Mouse (Mus musculus): ENCODE data around the gene Heg1. TPM values are rescaled to one million over a fixed set of nuclear protein-coding genes. Genes with fewer than 3 reads are reported as not detected.

The Heg1 gene
- total RNA-seq, 2 experiments from 2014 or later = 46.0 to 47.0 TPM

- no peak for DNase-seq
Observed at GRCm38 (mm10) chr16:33770778-33771454, 86.7 kb downstream of the Heg1 start.

GRCm38 (mm10) chr16:33772809-33773208, 88.6 kb downstream of the Heg1 start:
- DNase-seq = no peak

DNA sequence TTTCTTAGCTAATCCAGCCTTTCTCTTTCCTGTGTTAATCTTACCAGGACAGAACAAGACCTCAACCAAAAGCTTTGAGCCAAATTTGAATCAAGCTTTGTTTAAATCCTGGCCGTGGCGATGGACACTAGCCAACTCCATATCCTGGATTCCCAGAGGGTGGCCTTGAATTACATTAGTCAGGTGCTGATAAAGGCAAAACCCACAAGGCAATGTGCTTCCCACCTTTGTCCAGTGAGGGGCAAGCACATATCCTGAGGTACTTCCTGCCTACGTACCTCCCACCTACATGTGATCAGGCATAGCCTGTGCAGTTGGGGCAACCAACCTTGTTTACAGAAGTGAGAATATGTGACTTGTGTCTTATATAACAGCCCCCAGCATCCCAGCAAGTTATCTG, 90.8 kb downstream of the Heg1 start:
- DNase-seq = no peak

DNA sequence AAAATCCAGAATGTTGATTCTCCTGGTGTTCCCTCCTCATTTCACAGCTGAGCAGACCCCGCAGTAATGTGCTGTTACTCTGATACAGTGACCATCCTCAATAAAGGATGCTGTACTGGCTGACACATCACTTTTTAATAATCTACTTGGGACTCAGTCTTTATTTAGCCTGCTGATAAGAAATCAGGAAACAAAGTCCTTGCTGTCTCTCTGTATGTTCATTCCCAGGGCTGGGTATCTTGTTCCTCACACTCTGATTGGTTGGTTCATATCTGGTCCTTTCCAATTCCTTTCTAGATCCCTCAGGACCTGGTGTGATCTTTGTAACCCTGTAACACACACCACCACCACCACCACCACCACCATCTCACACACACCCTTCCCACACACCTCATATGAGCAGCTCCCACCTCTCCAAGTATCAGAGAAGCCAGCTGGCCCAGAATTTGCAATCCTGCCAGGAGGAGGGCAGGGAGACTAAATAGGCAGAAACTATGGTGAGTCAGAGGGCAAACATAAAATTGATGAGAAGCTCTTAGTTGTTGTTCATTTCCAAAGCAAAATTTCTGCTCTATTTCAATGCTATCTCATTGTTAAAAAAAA, 91.7 kb downstream of the Heg1 start:
- no peak for DNase-seq

- DNase-seq = no peak
Observed at GRCm38 (mm10) chr16:33776766-33777529, 92.8 kb downstream of the Heg1 start.

- no peak for DNase-seq
Observed at GRCm38 (mm10) chr16:33777607-33778006, 93.4 kb downstream of the Heg1 start.

DNA sequence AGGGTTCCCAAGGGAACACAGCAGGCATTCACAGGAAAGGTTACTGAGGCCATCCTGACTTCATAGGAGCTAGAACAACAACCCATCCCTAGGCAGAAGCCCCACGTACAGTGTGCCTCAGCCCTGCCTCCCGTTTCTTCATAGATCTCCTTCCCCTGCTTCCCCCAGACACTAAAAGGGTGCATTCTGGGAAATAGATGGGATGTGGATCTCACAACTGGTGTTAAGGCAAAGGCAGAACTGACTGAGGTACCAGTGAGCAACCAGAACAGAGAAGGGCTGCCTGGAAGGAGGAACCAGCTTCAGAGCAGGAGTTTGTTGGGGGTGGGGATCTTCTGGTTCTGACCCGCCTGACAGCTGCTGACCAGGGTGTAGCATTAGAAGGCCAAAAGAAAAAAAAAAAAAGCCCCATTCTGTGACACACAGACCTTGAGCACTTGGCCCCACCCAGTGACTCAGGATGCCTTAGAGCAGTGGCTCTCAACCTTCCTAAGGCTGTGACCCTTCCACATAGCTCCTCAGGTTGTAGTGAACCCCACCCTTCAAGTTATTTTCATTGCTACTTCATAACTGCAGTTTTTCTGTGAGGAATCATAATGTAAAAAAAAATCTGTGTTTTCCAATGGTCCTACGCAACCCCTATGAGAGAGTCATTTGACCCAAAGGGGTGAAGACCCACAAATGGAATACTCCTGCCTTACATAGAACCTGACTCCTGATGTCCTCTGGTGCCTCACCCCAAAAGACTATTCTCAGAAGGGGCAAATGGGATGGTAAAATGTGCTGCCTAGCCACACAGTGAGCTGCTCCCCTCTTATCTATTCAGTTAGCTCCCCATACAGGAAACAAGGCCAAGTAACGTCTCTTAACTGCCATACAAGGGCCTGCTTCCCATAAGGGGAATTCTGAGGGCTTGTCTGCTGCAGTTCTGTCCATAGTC, 97.9 kb downstream of the Heg1 start:
- DNase-seq = no peak

DNA sequence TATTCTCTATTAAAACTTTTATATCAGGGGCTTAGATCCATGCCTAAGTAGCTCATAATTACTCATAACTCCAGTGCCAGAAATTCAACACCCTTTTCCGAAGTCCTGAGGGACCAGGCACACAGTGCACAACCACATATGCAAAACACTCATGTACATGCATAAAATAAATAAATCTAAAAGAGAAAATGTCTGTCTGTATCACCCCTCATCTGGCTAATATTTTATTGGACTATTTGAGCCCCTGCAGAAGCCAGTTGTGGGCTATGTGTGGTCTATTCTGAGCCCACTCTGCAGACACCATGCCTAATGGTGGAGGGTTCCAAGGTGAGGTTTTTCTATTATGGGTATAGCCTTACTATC, 98.5 kb downstream of the Heg1 start:
- no peak for DNase-seq

- DNase-seq = no peak
Observed at GRCm38 (mm10) chr16:33784547-33784946, 100.4 kb downstream of the Heg1 start.

DNA sequence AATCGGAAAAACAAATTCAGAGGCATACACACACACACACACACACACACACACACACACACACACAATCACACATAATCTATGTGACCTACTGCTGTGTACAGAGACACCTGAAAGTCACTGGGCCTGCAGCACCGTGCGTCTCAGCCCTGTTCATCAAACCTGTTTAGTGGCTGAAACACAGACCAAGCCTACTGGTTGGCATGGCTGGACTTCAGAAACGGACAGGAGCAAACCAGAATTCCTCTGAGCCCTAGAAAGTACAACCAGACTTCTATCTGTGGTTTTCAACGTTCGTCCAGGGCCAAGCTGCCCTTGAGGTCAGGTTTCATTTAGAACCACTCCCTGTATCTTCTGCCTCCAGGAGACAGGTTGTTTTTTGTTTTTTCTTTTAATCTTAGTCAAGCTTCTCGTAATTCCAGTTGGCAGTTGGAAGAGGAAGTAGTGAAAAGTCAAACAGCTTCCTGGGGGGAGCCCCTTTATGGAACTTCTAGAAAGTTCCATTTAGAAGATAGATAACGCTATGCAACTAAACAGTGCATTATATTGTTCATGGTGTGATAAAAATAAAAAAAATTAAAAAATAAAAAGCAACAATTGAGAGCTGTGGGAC, 101.0 kb downstream of the Heg1 start:
- DNase-seq = no peak

GRCm38 (mm10) chr16:33786657-33787390, 102.7 kb downstream of the Heg1 start:
- no peak for DNase-seq

DNA sequence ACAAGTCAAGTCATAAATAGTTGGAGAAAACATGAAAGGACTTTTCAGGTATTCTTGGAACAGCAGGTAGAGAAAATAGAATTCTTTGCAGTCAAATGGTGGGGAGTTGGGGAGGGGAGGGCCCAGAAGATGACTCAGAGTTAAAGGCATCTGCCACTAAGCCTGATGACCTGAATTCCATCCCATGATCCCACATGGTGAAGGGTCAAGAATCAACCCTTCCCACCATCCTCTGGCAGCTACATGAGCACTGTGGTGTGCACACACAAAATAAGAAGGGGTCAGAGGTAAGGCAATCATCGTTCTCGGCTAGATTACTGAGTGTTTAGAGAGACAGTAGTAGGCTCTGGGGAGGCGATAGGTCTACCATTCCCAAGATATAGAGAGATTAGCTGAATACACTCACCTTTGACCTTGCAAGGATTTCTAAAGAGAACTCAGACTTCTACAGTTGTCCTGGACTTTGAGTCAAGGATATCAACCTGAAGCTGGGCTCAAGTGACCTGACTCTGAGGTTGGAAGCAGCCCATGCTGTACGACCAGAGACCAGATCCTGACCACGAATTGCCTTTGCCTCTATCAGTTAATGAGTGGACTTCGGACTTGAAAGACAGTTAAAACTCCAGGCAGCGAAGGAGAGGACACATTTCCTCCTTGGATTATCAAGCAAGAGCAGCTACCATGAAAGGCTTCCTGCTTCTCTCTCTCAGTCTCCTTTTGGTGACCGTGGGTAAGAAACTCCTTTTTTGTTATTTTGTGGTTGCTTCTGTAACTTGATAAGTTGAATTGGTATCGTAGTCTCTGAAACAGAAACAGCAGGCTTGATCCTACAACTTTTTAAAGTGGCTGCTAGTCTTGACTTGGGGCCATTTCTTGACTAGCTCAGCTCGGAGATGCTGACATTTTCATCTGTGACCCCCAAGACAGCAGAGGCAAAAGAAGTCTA, 109.9 kb downstream of the Heg1 start, which contains the start of gene Muc13:
TSS of gene Muc13 (plus strand) at position 192 of the 946 bp plus-strand sequence.
- no peak for DNase-seq

DNA sequence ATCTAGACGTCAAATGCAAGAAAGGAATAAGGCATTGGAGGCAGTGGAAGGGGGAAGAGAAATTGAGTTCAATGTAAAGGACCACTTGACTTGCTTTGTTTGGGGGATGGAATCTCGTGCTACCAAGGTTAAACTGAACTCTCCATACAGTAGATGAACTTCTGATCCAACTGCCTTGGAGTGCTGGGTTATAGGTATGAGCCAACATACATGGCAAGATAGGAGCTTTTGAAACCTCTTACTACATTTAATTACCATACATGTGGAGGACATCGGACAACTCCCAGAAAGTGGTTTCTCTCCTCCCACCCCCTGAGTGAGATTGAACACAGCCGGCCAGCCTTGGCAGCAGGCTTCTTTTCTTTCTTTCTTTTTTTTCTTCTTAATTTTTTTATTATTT, 110.9 kb downstream of the Heg1 start:
- DNase-seq = no peak

GRCm38 (mm10) chr16:33795887-33796286, 111.7 kb downstream of the Heg1 start:
- DNase-seq = no peak

- DNase-seq = no peak
Observed at GRCm38 (mm10) chr16:33796756-33797155, 112.6 kb downstream of the Heg1 start.

- no peak for DNase-seq
Observed at GRCm38 (mm10) chr16:33797860-33798259, 113.7 kb downstream of the Heg1 start.

- DNase-seq = no peak
Observed at GRCm38 (mm10) chr16:33810002-33810401, 125.8 kb downstream of the Heg1 start.

GRCm38 (mm10) chr16:33818413-33819165, 134.4 kb downstream of the Heg1 start:
- no peak for DNase-seq

Measured in gastrocnemius, postnatal 25 days (tissue).